Mouse (Mus musculus) cerebellum, postnatal 25 days (tissue): ENCODE results near the gene Gfra1.
A peak's percentile ranks its signal among the peaks of the same experiment; 100 is the strongest.

ENCODE experiments used
- DNase-seq, 2 experiments: peaks; one replicate each; pipeline ENCODE4 v3.0.0; 2021; ENCODE audit warnings: mixed read lengths in 2 of 2

The Gfra1 gene

GRCm38 (mm10) chr19:58441246-58441645 is 14.5 kb downstream of the Gfra1 start:
- DNase-seq: no peak

DNA sequence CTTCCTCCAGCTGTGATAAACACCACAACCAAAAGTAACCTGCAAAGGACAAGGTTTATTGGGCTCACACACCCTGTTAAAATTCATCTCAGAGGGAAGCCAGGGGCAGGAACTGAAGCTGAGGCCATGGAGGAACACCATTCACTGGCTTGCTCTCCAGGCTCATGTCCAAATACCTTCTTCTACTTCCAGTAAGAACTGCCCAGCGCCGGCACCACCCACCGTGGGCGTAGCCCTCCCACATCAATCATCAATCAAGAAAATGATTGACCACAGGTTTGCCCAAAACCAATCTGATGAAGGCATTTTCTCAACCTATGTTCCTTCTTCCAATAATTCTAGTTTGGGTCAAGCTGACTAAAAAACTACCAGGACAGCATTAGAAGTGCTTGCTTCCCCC is 16.9 kb downstream of the Gfra1 start:
- no peak for DNase-seq

- DNase-seq: no peak
These were observed 18.2 kb downstream of the Gfra1 start for GRCm38 (mm10) chr19:58437441-58438071.

- DNase-seq: no peak
These were observed 18.8 kb downstream of the Gfra1 start for GRCm38 (mm10) chr19:58436874-58437273.

DNA sequence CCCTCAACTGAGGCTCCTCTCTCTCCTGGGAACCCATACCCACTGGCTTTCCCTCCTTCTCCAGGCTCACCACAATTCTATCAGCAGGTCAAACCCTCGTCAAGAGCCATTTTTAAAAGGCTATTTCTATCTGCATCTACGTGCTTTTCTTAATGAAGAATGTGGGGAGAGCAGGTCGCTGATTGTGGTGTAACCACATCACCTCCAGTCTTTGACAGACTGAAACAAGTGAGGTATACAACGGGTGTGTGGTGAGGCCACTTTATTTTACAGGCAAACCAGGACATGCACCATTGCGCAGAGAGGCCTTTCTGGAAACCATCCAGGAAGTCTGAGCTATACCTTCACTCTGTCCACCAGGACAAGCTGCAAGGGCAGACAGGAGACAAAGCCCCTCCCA is 19.8 kb downstream of the Gfra1 start:
- no peak for DNase-seq

- no peak for DNase-seq
These were observed 22.9 kb downstream of the Gfra1 start for GRCm38 (mm10) chr19:58432840-58433239.

DNA sequence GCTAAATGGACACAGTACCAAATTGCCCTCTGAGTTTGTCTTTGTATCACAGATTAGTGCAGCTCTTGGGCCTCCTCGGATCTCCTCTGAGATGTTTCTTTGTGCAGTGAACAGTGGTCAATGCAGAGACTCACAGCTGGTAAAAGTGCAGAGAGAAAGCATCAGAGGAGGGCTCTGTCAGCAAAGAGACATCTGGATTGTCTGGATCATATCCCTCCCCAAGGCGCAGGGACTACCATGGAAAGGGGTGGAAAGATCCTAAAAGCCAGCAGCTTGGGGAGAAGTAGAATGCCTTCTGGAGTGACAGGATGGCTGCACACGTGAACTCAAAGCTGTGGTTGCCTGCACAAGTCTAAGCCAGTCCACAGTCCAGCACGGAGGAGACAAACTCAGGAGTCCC is 27.2 kb downstream of the Gfra1 start:
- DNase-seq: no peak

DNA sequence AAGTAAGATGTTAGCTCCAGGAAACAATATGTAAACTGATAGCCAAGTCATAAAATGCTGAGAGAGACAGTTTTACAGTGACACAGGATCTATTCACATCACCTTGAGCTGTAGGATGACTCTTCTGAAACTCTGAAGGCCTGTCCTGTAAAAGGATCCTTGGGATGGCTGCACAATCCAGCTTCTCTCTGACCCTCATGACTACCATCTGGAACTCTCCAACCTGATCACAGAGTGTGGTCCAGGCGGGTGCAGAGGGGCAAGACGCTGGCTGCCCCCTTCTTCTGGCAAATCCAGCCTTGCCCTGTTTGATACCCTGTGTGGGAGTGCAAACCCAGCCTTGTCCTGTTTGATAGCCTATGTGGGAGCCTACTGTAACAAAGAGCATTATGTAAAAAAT is 28.4 kb downstream of the Gfra1 start:
- DNase-seq: no peak

DNA sequence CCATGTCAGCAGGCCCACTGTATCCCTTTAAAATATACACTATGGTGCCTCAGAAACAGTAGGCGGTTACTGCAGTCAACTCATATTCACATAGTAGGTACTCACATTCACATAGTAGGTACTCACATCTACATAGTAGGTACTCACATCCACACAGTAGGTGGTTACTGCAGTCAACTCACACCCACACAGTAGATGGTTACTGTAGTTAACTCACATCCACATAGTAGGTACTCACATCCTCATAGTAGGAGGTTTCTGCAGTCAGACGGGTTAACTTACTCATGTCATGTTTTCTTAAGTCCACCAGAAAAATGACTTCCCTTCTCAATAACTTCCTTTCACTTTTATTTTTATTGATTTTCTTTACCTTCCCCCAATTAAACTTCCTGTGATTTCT is 30.8 kb downstream of the Gfra1 start:
- no peak for DNase-seq

DNA sequence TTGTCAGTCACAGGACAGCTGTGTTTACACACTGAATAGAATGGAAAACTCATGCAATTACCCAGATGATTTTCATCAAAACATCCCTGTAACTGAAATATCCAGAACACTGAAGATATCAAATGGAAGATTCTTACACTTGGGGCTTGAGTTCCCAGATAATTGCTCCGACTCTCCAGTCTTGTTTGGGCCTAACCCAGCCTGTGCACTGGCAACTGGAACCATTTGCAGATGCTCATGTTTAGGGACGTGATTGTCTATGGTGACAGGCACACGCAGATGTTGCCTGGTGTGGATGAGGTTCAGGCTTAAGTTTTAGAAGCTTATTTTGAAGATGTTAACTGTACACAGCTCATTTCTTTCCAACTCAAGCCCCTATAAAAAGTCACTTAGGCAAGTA is 31.5 kb downstream of the Gfra1 start:
- no peak for DNase-seq

- DNase-seq: no peak
These were observed 32.7 kb downstream of the Gfra1 start for GRCm38 (mm10) chr19:58422916-58423493.

GRCm38 (mm10) chr19:58419685-58420084 is 36.0 kb downstream of the Gfra1 start:
- no peak for DNase-seq

GRCm38 (mm10) chr19:58419278-58419677 is 36.4 kb downstream of the Gfra1 start:
- DNase-seq: no peak

DNA sequence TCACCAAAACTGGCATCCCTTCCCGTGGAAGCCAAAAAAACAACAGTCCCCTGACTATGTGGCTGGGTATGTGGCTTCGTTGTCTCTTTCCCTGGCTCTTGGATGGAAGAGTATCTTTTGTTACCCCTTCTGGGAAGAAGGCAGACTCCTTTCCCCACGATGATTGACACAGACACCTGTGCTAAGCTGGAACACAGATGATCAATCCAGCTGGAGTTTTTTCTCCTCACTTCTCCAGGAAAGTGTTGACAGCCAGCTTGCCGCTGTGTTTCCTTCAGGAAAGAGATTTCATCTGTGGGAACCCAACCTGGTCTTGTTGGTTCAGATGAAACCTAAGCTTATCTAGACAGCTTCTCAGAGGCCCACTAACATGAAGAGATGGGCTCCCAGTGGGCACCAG is 40.5 kb downstream of the Gfra1 start:
- no peak for DNase-seq

DNA sequence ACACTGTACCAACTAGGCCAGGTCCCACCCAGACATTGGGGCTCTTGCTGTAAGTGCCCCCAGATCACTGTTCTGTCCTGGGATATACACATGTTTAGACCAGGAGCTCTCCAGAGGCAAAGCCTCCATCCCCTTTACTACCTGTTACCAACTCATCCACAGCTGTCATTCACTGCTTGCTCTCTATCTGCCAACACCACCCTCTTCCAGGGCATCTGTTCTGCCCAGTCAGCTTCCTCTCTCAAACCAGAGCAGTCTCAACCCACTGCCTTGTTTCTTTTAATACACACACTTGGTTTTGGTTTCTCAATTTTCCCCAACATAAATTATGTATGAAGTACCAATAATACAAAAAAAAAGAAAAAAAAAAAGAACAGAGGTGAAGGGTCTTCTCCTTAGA is 41.0 kb downstream of the Gfra1 start:
- no peak for DNase-seq

DNA sequence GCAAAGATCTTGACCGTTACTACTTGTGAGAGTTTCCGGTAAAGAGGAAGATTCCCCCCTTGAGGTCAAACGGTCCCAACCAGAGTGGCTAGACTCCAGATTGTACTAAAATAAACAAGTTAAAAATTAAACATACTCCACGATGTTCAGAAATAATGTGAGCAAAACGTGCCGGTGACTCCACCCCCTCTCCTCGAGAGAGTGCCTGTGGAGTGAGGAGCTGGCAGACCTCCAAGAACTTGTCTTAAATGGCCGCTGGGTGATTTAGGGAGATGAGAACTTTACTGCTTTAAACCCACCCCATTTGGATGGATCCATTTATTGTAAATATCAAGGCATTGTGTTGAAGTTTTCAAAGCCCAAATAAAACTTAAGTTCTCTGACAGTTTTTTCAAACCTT is 42.4 kb downstream of the Gfra1 start:
- peak in 1 of 2 experiments; percentile 13 for DNase-seq

DNA sequence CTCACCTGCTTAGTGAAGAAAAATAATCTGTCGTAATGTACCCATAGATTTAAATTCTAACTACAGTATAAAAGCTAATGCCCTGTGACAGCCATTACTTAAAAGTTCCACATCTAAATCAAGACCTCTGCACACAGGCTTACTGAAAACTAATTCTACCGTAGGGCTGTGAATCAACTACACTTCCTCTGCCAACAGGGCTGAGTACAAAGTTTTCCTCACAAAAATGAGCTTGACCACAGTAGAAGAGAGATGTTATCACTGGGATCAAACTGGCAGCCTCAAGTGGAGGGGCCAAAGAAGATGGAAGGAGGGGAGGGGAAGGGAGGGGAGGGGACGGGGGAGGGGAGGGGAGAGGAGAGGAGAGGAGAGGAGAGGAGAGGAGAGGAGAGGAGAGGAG is 42.9 kb downstream of the Gfra1 start:
- DNase-seq: no peak

DNA sequence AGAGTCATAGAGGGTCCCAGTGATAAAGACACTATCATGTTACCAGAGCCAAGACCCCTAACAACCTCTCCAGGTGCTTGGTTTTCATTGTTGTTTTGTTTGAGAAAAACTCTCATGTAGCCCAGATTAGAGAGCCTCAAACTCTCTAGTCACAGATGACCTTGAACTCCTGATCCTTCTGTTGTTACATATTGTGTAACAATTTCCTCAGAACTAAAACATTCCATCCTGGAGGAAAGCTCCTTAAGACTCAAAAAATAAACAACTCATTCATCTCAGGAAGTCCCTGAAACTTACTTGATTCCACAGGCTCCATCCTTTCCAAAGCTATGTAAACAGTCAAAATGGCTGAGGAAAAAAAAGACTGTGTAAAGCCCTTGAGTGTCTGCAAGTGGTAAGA is 49.0 kb downstream of the Gfra1 start:
- no peak for DNase-seq

- no peak for DNase-seq
These were observed 55.5 kb downstream of the Gfra1 start for GRCm38 (mm10) chr19:58400224-58400623.

DNA sequence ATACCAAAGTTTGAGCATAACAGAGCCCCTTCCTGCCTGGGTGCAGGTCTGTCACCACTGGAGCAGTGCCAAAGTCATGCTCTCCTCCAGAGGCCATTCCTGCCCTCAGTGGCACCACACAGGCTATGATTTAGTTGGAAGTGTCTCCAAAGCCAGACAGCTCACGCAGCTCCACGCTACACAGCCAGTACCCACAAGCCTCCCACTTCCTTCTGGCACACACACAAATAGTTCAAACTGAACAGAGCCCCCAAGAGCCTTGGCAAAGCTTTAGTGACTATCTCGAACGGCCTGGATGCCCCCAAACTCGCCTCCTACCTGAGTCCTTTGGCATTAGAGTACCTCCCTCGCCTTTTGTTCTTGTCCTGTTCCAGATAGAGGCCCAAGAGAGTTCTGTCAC is 56.5 kb downstream of the Gfra1 start:
- no peak for DNase-seq

- DNase-seq: no peak
These were observed 59.1 kb downstream of the Gfra1 start for GRCm38 (mm10) chr19:58396604-58396984.

DNA sequence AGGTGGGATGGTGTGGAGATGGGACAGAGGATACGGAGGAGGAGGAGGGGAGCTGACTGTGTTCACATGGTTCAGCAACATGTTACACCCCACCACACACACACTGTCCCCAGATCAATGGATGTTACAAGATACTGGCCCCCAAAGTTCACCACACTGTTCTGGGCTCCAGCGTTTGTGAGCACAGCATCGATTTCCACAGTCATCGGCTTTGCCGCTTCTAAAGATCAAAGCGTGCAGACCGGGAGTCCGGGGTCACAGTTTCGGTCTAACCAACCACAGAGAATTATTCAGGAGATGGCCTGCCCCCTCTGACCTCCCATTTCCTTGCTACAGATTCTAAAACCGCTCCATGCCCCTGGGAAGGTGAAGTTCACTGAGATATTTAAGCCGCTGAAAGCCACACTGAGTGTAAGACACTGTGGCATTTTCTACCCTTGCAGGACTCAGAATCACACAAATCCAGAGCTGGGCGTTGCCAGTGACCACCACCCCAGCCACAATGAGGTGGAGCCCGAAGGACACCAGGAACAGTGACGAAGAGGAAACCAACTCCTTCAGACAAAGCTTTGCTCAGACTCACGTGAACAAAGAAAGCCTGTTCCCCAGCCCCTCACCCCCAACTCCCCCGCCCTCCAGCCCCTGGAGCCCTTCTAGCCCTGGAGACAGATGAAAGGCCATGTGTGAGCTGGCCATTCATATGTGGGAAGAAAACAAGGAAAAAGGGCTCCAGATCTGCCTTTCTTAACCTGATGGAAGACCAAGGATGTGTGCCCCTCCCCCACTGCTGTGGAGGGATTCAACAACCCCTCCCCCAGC is 59.7 kb downstream of the Gfra1 start:
- no peak for DNase-seq

DNA sequence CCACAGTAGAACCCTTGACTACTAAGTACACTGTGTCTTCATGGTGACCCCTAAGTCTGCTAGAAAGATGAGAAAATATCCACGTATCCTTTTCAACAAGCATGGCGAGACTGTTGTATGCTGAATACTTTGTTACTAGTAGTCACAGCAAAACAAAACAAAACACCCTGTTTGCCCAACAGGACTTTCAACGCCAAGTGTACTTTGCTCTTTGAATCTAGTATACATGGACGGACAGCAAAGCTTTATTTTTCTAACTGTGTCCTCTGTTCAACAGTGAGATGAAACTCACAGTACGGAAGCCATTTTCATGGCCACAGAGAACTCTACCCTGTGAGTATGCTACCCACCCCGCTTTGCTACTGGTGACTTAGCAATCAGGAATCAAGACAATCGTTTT is 62.6 kb downstream of the Gfra1 start:
- no peak for DNase-seq

DNA sequence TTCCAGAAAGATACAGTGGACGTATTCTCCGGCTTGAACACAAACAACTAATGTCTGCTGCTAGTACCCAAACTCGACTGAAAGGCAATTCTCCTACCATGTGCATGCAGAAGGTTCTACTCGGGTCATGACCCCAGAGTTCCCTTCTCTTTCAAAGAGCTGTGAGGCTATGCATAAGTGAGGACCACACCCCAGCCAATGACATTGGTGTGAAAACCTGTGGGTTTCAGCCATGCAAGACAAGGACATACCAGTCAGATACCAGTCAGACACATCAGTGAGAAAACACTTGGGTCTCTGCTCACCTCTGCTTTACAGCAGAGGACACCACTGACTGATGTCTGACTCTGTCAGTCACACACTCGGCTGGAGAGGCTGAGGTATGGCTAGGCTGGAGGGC is 63.9 kb downstream of the Gfra1 start:
- DNase-seq: no peak
